Mouse (Mus musculus) CH12.LX (cell line): ENCODE measurements around the gene Lrch4.

Experiments
- CHD2 ChIP-seq: IDR thresholded peaks from 2 replicates; pipeline ENCODE4 v1.6.1; 2011; ENCODE audit warnings: low read length, improper control_type of control experiment
- CTCF ChIP-seq, 2 experiments: IDR thresholded peaks in 1 of 2; conservative IDR thresholded peaks in 1 of 2; 2 replicates each; pipeline ENCODE4 v1.5.1; 2011 to 2012; ENCODE audit warnings: low read depth in 2 of 2, low read length in 2 of 2, improper control_type of control experiment in 1 of 2, inconsistent platforms in 1 of 2, mild to moderate bottlenecking in 1 of 2, moderate library complexity in 1 of 2
- EP300 ChIP-seq: IDR thresholded peaks from 2 replicates; pipeline ENCODE4 v1.6.1; 2011; ENCODE audit warnings: low read length, improper control_type of control experiment
- ETS1 ChIP-seq: conservative IDR thresholded peaks from 2 replicates; pipeline ENCODE4 v1.6.1; 2012; ENCODE audit warnings: low read depth, mild to moderate bottlenecking, inconsistent platforms, low read length, improper control_type of control experiment, moderate library complexity
- HCFC1 ChIP-seq: IDR thresholded peaks from 2 replicates; pipeline ENCODE4 v1.6.1; 2012; ENCODE audit warnings: low read depth, mild to moderate bottlenecking, inconsistent platforms, low read length, improper control_type of control experiment
- MYC ChIP-seq: IDR thresholded peaks from 2 replicates; pipeline ENCODE4 v1.6.1; 2011; ENCODE audit warnings: low read depth, mild to moderate bottlenecking, improper control_type of control experiment, low read length
- PAX5 ChIP-seq: IDR thresholded peaks from 2 replicates; pipeline ENCODE4 v1.6.1; 2012; ENCODE audit warnings: low read length, inconsistent platforms, mixed read lengths
- RAD21 ChIP-seq: IDR thresholded peaks from 2 replicates; pipeline ENCODE4 v1.6.1; 2011; ENCODE audit warnings: low read depth, mild to moderate bottlenecking, low read length, improper control_type of control experiment, moderate library complexity
- USF2 ChIP-seq: conservative IDR thresholded peaks from 2 replicates; pipeline ENCODE4 v1.6.1; 2011; ENCODE audit warnings: low read depth, low read length, improper control_type of control experiment
- ZKSCAN1 ChIP-seq: IDR thresholded peaks from 2 replicates; pipeline ENCODE4 v1.6.1; 2012; ENCODE audit warnings: low read depth, inconsistent platforms, low read length, improper control_type of control experiment, borderline replicate concordance

DNA sequence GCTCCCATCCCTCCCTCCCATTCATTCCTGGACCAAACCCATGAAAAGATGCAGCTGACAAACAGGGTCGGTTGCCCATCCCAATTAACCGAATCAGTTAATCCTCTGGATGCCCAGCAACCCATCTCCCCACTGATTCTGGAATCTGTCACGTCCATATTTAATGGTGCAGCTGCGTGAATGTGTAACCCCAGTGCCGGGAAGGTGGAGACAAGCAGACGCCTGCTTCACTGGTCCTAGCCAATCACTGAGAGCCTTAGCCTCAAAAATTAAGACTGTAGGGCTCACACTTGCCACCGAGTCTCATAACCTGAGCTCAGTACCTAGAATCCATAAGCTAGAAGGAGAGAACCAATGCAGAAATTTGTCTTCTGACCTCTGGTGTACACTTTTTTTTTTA is 33.0 kb upstream of the Lrch4 start:
- TF ChIP-seq MYC (no peak), EP300 (no peak), CHD2 (no peak), CTCF (conservative IDR thresholded peaks at IDR 0.05 in 1 of 2, IDR thresholded peaks at IDR 0.05 in 1 of 2; ENCODE audit: low read depth in 2 of 2, low read length in 2 of 2) (no peak), HCFC1 (no peak), ETS1 (no peak), RAD21 (no peak), PAX5 (no peak), USF2 (no peak), ZKSCAN1 (no peak)
